Mouse (Mus musculus) bone marrow macrophage, adult 2 months (primary cell): ENCODE data around the gene Edn1. TPM values are rescaled to one million over a fixed set of nuclear protein-coding genes. Genes with fewer than 3 reads are reported as not detected.
A peak's percentile ranks its signal among the peaks of the same experiment; 100 is the strongest.

Source experiments
- H3K27ac ChIP-seq: 2 replicates; pipeline ENCODE4 v1.5.1; 2012; ENCODE audit warnings: low read depth, low read length; ENCODE audit not compliant: insufficient read depth
- H3K4me1 ChIP-seq: 2 replicates; pipeline ENCODE4 v1.6.1; 2012; ENCODE audit warnings: low read length; ENCODE audit not compliant: control insufficient read depth, insufficient read depth
- H3K4me3 ChIP-seq: 2 replicates; pipeline ENCODE4 v1.5.1; 2012; ENCODE audit warnings: mild to moderate bottlenecking, low read length, moderate library complexity; ENCODE audit not compliant: insufficient read depth
- CTCF ChIP-seq: IDR thresholded peaks from 2 replicates; pipeline ENCODE4 v1.5.1; 2012; ENCODE audit warnings: low read depth, mild to moderate bottlenecking, low read length, moderate library complexity
- POLR2A ChIP-seq: IDR thresholded peaks from 2 replicates; pipeline ENCODE4 v1.6.1; 2012; ENCODE audit warnings: mild to moderate bottlenecking, low read depth, low read length, borderline replicate concordance
- polyA plus RNA-seq: library from polyadenylated mRNA; stranded (reverse); fragments of >200 nt; gene quantifications from 2 replicates; pipeline ENCODE4 v1.2.4, GENCODE M21; 2012; ENCODE audit not compliant: missing spikeins, insufficient read depth, insufficient read length

Edn1 gene
- not detected in 2 replicates for polyA plus RNA-seq

DNA sequence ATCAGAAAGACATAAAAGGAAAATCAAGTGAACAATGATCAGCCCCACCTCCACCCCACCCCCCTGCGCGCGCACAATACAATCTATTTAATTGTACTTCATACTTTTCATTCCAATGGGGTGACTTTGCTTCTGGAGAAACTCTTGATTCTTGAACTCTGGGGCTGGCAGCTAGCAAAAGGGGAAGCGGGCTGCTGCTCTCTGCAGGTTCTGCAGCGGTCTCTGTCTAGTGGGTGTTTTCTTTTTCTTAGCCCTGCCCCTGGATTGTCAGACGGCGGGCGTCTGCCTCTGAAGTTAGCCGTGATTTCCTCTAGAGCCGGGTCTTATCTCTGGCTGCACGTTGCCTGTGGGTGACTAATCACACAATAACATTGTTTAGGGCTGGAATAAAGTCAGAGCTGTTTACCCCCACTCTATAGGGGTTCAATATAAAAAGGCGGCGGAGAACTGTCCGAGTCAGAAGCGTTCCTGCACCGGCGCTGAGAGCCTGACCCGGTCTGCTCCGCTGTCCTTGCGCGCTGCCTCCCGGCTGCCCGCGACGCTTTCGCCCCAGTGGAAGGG is at the start of gene Edn1:
Gene Edn1, plus strand, starts transcription at position 316 of the 561 bp plus-strand sequence.
- Histone ChIP-seq H3K27ac (no peak within 1 kb of the TSS), H3K4me1 (peaks cover 19% of the 10 kb centered on the region)
- no peak for TF ChIP-seq CTCF
- TF ChIP-seq POLR2A: no peak

DNA sequence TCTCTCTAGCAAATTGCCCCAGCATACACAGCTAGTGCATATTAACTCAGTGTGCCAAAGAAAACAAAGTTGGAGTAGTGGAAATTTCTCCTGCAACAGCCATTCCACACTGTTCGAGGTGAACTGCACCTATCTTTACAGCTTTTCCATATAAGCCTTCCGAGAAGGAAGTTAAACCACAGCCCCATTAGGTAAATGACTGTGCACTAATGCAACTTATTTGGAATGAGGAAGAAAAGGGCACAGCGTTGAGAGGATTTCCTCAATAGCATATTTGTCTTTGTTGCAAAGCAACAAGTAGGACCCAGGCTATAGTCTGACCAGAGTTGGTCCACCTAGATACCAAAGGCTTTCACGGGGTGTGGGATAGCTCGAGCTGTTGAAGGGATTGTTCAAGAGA is 47.5 kb upstream of the Edn1 start:
- H3K27ac ChIP-seq: no peak overlapping the region
- TF ChIP-seq CTCF: no peak
- TF ChIP-seq POLR2A: no peak
- no peak overlapping the region for H3K4me3 ChIP-seq
- H3K4me1 ChIP-seq: peaks cover 18% of the 10 kb centered on the region

More for the DNA sequence above, at the start of gene Edn1:
- H3K4me3 ChIP-seq: peak within 1 kb of the TSS; percentile 54

DNA sequence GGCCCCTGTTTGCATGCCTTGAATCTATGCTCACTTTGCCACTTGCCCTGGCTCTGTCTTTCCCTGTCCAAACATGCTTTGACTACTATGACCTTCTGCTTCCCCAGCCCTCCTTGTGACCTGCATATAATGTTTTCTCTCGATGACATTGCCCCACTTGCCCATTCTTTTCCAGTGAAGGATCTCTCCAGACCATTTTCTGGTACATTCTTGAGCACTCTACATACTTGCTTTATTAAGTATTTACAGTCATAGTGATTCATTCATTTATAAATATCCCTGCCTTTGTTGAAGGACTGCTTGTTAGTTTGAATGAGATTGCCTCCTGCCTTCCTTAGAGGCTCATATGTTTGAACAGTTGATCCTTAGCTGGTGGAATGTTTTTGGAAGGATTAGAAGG is 46.2 kb upstream of the Edn1 start:
- Histone ChIP-seq H3K27ac (no peak overlapping the region), H3K4me1 (peaks cover 23% of the 10 kb centered on the region), H3K4me3 (no peak overlapping the region)
- TF ChIP-seq POLR2A (no peak), CTCF (no peak)

- peak overlapping the region; percentile 30 for H3K4me3 ChIP-seq
- no peak for TF ChIP-seq POLR2A
- TF ChIP-seq CTCF: no peak
- peak overlapping the region; percentile 90 for H3K27ac ChIP-seq
- H3K4me1 ChIP-seq: peaks cover 24% of the 10 kb centered on the region
Measured at GRCm38 (mm10) chr13:42258422-42258821, 42.9 kb upstream of the Edn1 start.

- Histone ChIP-seq H3K4me3 (no peak overlapping the region), H3K4me1 (peaks cover 15% of the 10 kb centered on the region), H3K27ac (no peak overlapping the region)
- TF ChIP-seq CTCF (no peak), POLR2A (no peak)
Measured at GRCm38 (mm10) chr13:42260667-42261066, 40.6 kb upstream of the Edn1 start.

GRCm38 (mm10) chr13:42270051-42270450 is 31.2 kb upstream of the Edn1 start:
- TF ChIP-seq CTCF (no peak), POLR2A (no peak)
- no peak overlapping the region for H3K27ac ChIP-seq
- no peak overlapping the region for H3K4me3 ChIP-seq
- H3K4me1 ChIP-seq: no peaks in the 10 kb centered on the region

DNA sequence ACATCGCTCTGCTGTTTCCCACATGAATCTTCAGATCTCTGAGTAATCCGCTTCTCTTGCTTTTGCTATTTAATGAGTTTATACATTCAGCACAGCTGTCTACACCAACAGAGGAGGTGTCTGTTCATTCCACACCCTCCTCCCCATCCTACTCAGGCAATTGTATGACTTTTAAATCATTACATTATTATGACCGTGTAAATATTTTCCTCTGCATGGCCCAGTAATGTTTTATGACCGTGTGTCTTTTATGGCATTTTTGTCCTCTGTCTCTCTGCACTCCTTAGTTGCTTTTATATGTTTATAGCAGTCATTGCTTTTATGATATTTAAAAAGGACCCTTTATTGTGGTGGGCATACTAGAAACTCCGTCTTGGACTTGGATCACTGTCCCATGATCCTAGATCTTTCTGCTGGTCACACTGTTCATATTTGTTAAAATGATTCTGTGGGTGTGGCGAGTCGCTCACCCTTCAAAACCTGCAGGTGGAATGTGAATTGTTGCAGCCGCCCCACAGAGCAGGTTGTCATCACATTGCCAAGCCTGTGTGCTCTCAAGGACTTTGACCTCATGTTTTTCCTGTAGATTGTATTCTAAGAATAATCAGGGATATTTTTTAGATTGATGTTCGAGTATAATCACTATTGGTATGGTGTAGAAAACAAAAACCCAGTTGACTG is 24.4 kb upstream of the Edn1 start:
- Histone ChIP-seq H3K27ac (no peak overlapping the region), H3K4me1 (peaks cover 4% of the 10 kb centered on the region; the same call in 1 of the 2 replicates), H3K4me3 (no peak overlapping the region)
- TF ChIP-seq CTCF (no peak), POLR2A (no peak)

- TF ChIP-seq POLR2A (no peak), CTCF (no peak)
- Histone ChIP-seq H3K27ac (no peak overlapping the region), H3K4me3 (no peak overlapping the region), H3K4me1 (peaks cover 4% of the 10 kb centered on the region; the same call in 1 of the 2 replicates)
Measured at GRCm38 (mm10) chr13:42277751-42278150, 23.5 kb upstream of the Edn1 start.

- no peak overlapping the region for H3K27ac ChIP-seq
- H3K4me1 ChIP-seq: 0 out of 2 replicates have a peak, but pooled peaks cover 4% of the 10 kb centered on the region
- no peak for TF ChIP-seq CTCF
- no peak for TF ChIP-seq POLR2A
- H3K4me3 ChIP-seq: no peak overlapping the region
Measured at GRCm38 (mm10) chr13:42285896-42286295, 15.4 kb upstream of the Edn1 start.

- H3K4me1 ChIP-seq: 0 out of 2 replicates have a peak, but pooled peaks cover 5% of the 10 kb centered on the region
- H3K4me3 ChIP-seq: no peak overlapping the region
- no peak for TF ChIP-seq POLR2A
- no peak for TF ChIP-seq CTCF
- H3K27ac ChIP-seq: no peak overlapping the region
Measured at GRCm38 (mm10) chr13:42286768-42287167, 14.5 kb upstream of the Edn1 start.
